Mouse (Mus musculus) embryonic facial prominence, embryonic 10.5 days (tissue): ENCODE results near the gene Eef1akmt1. TPM values are rescaled to one million over a fixed set of nuclear protein-coding genes. Genes with fewer than 3 reads are reported as not detected.

ENCODE experiments used
- DNase-seq: peaks from one replicate; pipeline ENCODE4 v3.0.0-alpha.2; 2017; ENCODE audit warnings: low spot score
- H3K27ac ChIP-seq: fragments of 300-500 bp; sonication (generic); replicated peaks from 2 replicates; pipeline ENCODE4 v1.5.1; 2016; ENCODE audit warnings: mild to moderate bottlenecking
- H3K27me3 ChIP-seq: fragments of 300-500 bp; sonication (generic); replicated peaks from 2 replicates; pipeline ENCODE4 v1.6.1; 2016; ENCODE audit warnings: low read depth, mild to moderate bottlenecking; ENCODE audit not compliant: poor library complexity, severe bottlenecking
- H3K36me3 ChIP-seq: fragments of 300-500 bp; sonication (generic); replicated peaks from 2 replicates; pipeline ENCODE4 v1.6.1; 2016; ENCODE audit warnings: mild to moderate bottlenecking, moderate library complexity
- H3K4me1 ChIP-seq: fragments of 300-500 bp; sonication (generic); 2 replicates; pipeline ENCODE4 v1.6.1; 2016
- H3K4me3 ChIP-seq: fragments of 300-500 bp; sonication (generic); 2 replicates; pipeline ENCODE4 v1.5.1; 2016; ENCODE audit warnings: mild to moderate bottlenecking, moderate library complexity
- H3K9me3 ChIP-seq: fragments of 300-500 bp; sonication (generic); 2 replicates; pipeline ENCODE4 v1.6.1; 2016; ENCODE audit warnings: mild to moderate bottlenecking
- WGBS: fragments of 180-500 bp; shearing (Covaris S2); methylation state at CpG from one replicate; pipeline ENCODE4 v1.1.7; 2016; 5-methylcytosine and 5-hydroxymethylcytosine counted together
- polyA plus RNA-seq: library from polyadenylated mRNA; unstranded; fragments of >200 nt; fragmentation: Nextera tagmentation; extraction: Ambion mirVana; gene quantifications from 2 replicates; pipeline ENCODE4 v1.2.1, GENCODE M21; 2016

Gene Eef1akmt1
- polyA plus RNA-seq, 1 experiment from 2014 or later: 107 TPM

DNA sequence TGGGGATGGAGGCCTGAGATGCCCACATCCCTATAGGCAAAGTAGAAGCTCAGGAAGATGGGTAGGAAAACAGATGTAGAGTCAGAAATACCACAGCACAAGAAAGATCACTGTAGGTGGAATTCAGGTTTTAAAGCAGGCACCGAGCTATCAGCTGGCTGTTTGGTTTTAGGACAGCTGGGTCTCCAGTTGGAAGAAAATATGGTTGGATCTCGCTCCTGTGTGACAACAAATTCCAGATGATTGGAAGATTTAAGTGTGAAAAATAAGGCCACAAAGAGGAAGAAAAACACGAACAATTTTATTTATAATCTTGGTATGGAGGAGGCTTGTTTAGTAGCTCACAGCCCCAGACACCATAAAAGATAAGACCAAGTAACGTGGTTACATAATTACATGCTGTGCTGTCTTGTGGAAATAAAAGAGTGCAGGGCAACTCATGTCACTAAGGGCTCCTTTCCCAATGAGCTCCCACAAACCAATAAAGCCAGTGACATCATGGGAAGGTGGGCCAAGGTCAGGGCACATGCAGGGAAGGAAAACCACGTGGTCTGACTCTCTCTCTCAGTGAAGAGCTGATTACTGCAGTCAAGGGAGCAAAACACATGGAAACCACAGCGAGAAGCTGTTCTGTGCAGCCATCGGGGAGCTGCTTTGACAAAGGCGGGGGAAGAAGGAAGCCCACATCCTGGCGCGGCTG, 42.2 kb downstream of the Eef1akmt1 start:
- H3K9me3 ChIP-seq: no peaks in the 10 kb centered on the region
- peaks cover 54% of the 10 kb centered on the region for H3K27me3 ChIP-seq
- no peak overlapping the region for H3K4me3 ChIP-seq
- 66% methylated on average over 10 of the region's 10 CpGs for WGBS
- H3K27ac ChIP-seq: no peak overlapping the region
- H3K36me3 ChIP-seq: no peaks in the 10 kb centered on the region
- DNase-seq: no peak
- peaks cover 18% of the 10 kb centered on the region for H3K4me1 ChIP-seq

DNA sequence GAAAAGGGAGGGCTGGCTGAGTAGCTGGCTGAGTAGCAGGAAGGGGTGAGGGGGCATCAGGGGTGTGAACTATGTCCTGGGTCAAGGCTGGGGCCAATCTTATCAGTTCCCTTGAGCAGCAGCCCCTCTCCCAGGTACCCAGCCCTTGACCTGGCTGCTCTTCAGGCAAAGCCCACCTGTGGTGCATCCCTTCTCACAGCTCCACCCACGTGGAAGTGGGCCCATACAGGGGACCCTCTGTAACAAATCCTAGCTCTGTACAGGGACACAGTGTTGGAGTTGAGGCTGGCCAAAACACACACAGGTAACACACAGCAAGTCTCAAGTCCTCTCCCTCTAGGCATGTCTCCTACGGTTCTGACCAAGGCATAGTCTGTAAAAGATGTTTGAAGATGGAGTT, 43.8 kb downstream of the Eef1akmt1 start:
- Histone ChIP-seq H3K27me3 (peaks cover 59% of the 10 kb centered on the region), H3K27ac (no peak overlapping the region), H3K4me1 (peaks cover 13% of the 10 kb centered on the region), H3K36me3 (no peaks in the 10 kb centered on the region), H3K9me3 (no peaks in the 10 kb centered on the region), H3K4me3 (no peak overlapping the region)
- 48% methylated on average over 2 of the region's 2 CpGs for WGBS
- DNase-seq: no peak

DNA sequence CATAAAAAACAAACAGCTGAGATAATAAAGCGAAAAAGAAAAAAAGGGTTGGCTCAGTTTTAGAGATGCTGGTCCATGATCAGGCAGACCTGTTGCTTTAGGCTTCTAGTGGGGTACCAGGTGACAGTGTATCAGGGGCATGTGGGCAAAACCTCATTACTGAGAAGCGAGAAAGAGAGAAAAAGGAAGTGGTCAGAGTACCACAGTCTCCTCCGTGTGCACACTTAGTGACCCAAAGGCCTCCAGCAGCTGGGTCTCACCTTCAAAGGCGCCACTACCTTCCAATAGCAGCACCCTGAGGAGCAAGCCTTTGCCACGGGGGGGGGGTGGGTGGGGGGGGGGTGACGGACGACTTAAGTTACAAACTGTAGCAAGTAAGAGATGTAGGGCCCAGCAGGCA, 44.3 kb downstream of the Eef1akmt1 start:
- whole genome bisulfite sequencing: 50% methylated on average over 7 of the region's 7 CpGs
- Histone ChIP-seq H3K36me3 (no peaks in the 10 kb centered on the region), H3K27me3 (peaks cover 61% of the 10 kb centered on the region), H3K27ac (no peak overlapping the region), H3K4me3 (no peak overlapping the region), H3K9me3 (no peaks in the 10 kb centered on the region), H3K4me1 (peaks cover 13% of the 10 kb centered on the region)
- DNase-seq: no peak

DNA sequence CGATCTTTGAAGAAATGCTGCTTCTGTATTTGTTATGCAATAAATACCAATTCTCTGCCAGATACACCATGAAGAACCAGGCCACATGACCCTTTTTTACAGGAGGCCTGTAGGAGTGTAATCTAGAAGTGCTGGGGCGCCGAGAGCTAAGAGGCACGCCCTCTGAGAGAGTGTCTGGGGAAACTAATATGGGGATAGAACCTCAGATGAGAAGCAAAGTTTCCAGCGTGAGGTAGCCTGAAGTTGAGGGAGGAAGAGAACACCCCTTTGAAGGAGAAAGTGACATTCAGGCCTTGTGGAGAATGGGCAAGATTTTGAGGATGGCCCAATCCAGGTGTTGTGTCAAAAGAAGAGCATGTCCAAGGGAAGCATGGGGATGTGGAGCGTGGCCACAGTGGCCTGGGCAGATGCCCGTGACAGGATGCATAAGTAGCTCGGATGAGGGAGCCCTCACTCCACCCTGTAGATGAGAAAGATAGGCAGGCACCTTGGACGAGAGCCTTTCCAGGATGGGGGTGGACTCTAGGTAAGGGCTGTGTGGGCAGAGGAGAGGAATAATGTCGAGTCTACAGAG, 45.3 kb downstream of the Eef1akmt1 start:
- peaks cover 61% of the 10 kb centered on the region for H3K27me3 ChIP-seq
- peaks cover 13% of the 10 kb centered on the region for H3K4me1 ChIP-seq
- H3K27ac ChIP-seq: no peak overlapping the region
- H3K36me3 ChIP-seq: no peaks in the 10 kb centered on the region
- no peak for DNase-seq
- 56% methylated on average over 10 of the region's 10 CpGs for WGBS
- H3K4me3 ChIP-seq: peak overlapping the region; percentile 83
- no peaks in the 10 kb centered on the region for H3K9me3 ChIP-seq

DNA sequence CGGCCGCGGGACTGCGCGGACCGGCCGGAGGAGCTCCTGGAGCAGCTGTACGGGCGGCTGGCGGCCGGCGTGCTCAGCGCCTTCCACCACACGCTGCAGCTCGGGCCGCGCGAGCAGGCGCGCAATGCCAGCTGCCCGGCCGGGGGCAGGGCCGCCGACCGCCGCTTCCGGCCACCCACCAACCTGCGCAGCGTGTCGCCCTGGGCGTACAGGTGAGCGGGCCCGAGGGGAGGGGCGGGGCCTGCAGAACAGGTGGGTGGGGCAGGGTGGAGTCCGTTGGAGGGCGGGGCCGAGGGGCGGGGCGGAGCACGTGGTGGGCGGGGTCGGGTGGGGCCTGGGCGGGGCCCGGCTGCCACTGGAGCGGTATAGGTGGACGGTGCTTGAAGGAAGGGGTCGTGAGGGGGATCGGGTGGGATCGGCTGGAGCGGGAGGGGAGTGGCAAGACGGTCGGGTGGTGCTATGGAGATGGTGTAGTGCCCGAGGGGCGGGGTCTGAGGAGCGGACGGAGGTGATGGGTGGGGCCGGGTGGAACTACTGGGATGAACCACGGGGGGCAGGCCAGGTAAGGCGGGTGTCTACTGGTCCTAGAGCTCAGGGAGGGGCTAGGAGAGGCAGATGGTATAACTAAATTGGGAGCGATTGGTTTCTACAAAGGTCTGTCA, 45.9 kb downstream of the Eef1akmt1 start:
- no peaks in the 10 kb centered on the region for H3K36me3 ChIP-seq
- peaks cover 61% of the 10 kb centered on the region for H3K27me3 ChIP-seq
- H3K27ac ChIP-seq: peak overlapping the region; percentile 80
- no peaks in the 10 kb centered on the region for H3K9me3 ChIP-seq
- peaks cover 13% of the 10 kb centered on the region for H3K4me1 ChIP-seq
- peak; percentile 87 for DNase-seq
- peak overlapping the region; percentile 83 for H3K4me3 ChIP-seq
- WGBS: 1% methylated on average over 60 of the region's 60 CpGs

DNA sequence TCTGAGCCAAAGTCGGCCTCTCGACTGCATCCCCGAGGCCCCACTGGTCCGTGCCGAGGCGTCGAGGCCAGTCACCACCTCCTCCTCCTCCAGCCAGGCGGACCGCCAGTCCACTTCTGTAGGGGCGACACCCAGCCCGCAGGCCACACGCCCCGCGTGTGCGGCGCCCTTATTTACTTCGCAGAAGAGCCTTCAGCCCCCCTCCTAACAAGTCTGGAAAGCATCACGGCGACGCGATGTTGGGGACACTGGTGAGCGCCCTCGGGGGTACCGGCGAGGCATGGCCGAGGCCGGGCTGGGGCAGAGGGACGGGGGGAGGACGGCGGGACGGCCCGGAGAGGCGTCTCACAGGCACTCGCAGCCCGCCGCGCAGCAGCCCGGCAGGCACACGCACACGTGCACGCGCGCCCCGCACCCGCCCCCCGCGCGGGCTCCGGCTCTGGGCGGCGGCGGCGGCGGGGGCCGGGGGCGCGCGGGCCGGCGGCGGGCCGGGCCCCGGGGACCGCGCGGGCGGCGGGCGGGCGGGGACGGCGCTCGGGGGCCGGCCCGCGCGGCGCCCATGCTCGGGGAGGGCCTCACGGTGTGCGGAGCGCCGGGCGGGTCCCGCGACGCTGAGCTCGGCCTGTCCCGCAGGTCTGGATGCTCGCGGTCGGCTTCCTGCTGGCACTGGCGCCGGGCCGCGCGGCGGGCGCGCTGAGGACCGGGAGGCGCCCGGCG, 46.6 kb downstream of the Eef1akmt1 start, which contains the start of gene Il17d:
Gene Il17d (plus strand): TSS at position 107 of the 717 bp plus-strand sequence.
- H3K9me3 ChIP-seq: no peaks in the 10 kb centered on the region
- peaks cover 13% of the 10 kb centered on the region for H3K4me1 ChIP-seq
- peaks cover 61% of the 10 kb centered on the region for H3K27me3 ChIP-seq
- DNase-seq: peak; percentile 64
- peak within 1 kb of the TSS; percentile 83 for H3K4me3 ChIP-seq
- peak within 1 kb of the TSS; percentile 80 for H3K27ac ChIP-seq
- WGBS: 3% methylated on average over 103 of the region's 104 CpGs
- no peaks in the 10 kb centered on the region for H3K36me3 ChIP-seq

DNA sequence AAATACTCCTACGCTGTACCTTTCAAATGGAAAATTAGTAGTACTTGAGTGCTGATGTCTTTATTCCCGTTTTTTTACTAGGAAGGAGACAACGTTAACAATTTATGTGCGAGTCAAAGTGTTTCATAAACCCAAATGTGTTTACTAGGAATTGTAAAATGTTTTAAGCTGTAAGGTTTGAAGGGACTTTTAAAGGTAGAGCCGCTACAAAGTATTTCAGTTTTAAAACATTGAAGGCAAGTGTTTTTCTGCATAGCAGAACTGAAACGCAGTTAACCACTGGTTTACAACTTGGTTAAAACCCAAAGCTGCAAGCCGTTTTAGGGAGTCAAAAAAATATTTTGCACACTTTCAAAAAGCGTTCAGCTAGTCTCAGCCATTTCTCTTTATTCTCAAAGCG, 47.6 kb downstream of the Eef1akmt1 start:
- no peaks in the 10 kb centered on the region for H3K9me3 ChIP-seq
- peaks cover 60% of the 10 kb centered on the region for H3K27me3 ChIP-seq
- WGBS: 90% methylated on average over 9 of the region's 9 CpGs
- DNase-seq: no peak
- no peak overlapping the region for H3K4me3 ChIP-seq
- H3K36me3 ChIP-seq: no peaks in the 10 kb centered on the region
- H3K4me1 ChIP-seq: peaks cover 13% of the 10 kb centered on the region
- H3K27ac ChIP-seq: no peak overlapping the region

DNA sequence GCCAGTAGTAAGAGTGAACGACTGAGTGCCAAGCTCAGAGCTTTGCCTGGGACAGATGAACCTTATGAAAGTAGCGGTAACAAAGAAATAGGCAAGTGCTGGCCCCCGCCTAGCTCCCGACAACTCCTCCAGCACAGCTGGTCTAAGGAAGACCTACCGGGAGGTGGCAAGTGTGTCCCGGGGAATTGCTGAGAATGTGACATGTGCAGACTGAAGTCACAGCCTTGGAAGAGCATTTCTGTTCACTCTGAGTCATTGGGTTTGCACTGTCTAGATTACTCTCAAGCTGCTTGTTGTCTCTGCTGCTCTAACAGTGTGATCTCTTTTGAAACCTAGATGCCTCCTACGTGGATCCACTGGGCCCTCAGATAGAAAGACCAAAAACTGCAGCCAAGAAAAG, 54.4 kb downstream of the Eef1akmt1 start:
- no peak for DNase-seq
- H3K27ac ChIP-seq: no peak overlapping the region
- peaks cover 6% of the 10 kb centered on the region; the same call in 1 of the 2 replicates for H3K36me3 ChIP-seq
- no peaks in the 10 kb centered on the region for H3K27me3 ChIP-seq
- no peak overlapping the region for H3K4me3 ChIP-seq
- no peaks in the 10 kb centered on the region for H3K4me1 ChIP-seq
- 93% methylated on average over 7 of the region's 7 CpGs for WGBS
- H3K9me3 ChIP-seq: no peaks in the 10 kb centered on the region

DNA sequence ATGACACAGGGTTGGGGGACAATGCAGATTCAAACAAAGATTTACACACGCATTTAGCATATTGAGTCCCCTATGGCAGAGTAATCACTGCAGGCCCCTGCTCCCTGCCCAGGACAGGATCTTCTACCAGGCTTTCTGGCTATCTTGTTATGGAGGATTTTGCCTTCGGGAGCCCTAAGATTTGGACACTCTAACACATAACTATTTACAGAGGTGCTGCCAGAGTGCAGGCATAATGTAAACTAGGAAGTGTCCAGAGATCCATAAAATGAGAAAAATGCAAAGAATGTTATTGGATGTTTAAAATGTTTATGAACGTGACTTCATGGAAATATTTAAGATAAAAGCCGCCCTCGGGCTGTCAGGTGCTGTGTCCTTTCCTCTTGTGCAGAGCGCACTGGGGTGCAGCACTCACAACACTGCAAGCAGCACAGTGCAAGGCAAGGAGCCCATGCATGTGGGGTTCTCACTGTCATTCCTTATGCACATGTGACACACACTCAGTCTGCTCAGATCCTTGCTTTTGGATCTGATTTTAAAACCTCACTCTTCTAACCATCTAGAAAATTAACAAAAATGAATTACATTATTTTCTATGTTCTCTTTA, 56.2 kb downstream of the Eef1akmt1 start:
- WGBS: 86% methylated on average over 6 of the region's 6 CpGs
- Histone ChIP-seq H3K27ac (no peak overlapping the region), H3K27me3 (no peaks in the 10 kb centered on the region), H3K4me1 (no peaks in the 10 kb centered on the region), H3K36me3 (peaks cover 6% of the 10 kb centered on the region; the same call in 1 of the 2 replicates), H3K4me3 (no peak overlapping the region), H3K9me3 (no peaks in the 10 kb centered on the region)
- no peak for DNase-seq

DNA sequence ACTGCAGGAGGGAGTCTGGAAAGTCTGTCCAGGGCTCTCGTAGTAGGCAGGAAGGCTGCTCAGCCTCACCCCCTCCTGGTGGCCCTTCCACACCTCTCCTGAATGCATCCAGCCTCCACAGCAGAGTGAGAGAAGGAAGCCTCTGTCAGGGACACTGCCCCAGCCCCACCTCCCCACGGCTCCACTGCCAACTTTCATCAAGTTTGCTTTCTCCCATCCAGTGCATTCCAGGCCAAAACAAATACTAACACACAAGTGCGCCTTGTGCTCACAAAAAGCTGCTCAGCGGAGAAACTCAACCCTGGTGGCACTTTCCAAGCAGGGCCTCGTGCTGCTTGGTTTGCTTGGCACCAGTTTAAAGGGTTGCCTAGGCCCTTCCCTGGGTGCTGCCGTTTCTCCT, 61.9 kb downstream of the Eef1akmt1 start:
- Histone ChIP-seq H3K36me3 (no peaks in the 10 kb centered on the region), H3K4me3 (no peak overlapping the region), H3K4me1 (no peaks in the 10 kb centered on the region), H3K27ac (no peak overlapping the region), H3K9me3 (no peaks in the 10 kb centered on the region), H3K27me3 (no peaks in the 10 kb centered on the region)
- 69% methylated on average over 6 of the region's 6 CpGs for WGBS
- no peak for DNase-seq

DNA sequence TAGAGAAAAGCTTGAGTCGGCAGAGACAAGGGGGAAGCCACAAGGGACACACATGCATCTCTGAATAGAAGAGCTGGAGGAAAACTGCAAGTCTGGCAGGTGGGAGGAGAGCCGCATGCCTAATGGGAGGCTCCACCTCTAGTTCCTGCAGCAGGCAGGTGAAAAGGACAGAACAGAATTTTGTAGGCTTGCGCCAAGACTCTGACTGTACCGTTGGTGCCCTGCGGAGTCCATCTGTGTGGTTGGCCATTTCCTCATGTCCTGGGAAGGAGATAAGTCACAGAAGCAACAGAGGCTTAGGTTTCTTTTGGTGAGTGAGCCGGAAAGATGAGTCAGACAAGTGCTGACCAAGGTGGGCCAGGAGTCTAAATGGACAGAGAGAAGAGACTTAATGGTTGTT, 67.7 kb downstream of the Eef1akmt1 start:
- H3K27ac ChIP-seq: no peak overlapping the region
- H3K4me1 ChIP-seq: no peaks in the 10 kb centered on the region
- DNase-seq: no peak
- no peaks in the 10 kb centered on the region for H3K9me3 ChIP-seq
- H3K4me3 ChIP-seq: no peak overlapping the region
- 93% methylated on average over 6 of the region's 6 CpGs for WGBS
- H3K36me3 ChIP-seq: peaks cover 7% of the 10 kb centered on the region; the same call in 1 of the 2 replicates
- H3K27me3 ChIP-seq: no peaks in the 10 kb centered on the region
